Mouse (Mus musculus): Measurements from ENCODE around the gene Gm20219. TPM values are rescaled to one million over a fixed set of nuclear protein-coding genes. Genes with fewer than 3 reads are reported as not detected.

The Gm20219 gene
- total RNA-seq, 1 experiment from 2014 or later, result 1.2 TPM

DNA sequence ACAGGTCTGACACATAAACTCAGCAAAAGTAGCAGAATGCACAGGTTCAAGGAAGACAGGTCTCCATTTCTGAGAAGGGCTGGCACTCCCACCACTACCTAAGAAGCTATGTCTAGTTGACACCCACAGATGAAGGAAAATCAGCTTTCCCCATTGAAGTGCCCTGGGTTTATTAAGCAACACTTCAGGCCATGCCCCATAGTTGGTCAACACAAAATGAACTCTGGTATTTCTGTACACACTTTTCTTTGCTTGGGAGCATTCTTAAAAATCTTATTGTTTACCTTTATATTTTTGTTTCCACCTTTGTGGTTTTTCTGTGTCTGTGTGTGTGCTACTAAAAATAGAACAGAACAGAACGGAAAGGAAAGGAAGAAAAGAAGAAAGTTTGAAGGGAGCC is 5.9 kb upstream of the Gm20219 start:
- no peak for ATAC-seq (replicated peaks; ENCODE audit: insufficient number of reproducible peaks, low FRiP score, low TSS enrichment, poor library complexity, severe bottlenecking)

DNA sequence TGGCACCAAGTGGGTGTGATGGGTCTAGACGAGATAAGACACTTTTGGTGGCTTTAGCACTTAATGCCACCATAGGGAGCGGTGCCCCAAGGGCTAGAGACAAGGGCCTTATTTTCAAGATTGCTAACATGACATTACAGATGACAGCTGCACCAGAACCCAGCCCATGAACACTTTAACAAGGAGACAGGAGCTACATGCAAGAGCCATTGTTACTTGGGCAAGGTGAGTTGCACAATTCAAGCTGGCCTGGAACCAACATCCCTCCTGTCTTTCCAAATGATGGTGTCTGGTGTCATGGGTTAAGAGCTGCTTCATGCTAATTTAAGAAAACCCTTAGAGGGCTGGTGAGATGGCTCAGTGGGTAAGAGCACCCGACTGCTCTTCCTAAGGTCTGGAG is 5.2 kb upstream of the Gm20219 start:
- no peak for ATAC-seq (replicated peaks; ENCODE audit: insufficient number of reproducible peaks, low FRiP score, low TSS enrichment, poor library complexity, severe bottlenecking)

DNA sequence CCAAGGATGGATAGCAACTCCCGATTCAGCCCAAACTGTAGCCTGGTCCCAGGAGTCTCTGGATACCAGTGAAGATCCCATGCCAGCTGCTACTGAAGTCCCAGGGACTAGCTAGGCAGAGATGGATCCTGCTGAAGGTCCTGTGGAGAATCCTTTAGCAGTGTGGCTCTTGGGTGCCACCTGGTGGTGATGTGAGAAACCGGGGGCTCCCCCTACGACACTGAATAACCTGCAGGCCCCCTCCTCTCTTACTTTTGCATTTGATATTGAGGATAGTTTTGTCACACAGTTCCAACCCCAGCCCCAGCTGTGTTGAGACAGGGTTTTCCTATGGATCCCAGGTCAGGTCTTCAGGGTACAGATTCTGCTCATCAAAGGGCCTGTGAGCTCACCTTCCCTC is 4.3 kb upstream of the Gm20219 start:
- ATAC-seq (replicated peaks; ENCODE audit: insufficient number of reproducible peaks, low FRiP score, low TSS enrichment, poor library complexity, severe bottlenecking), result no peak; the same call in 1 of the 2 replicates

DNA sequence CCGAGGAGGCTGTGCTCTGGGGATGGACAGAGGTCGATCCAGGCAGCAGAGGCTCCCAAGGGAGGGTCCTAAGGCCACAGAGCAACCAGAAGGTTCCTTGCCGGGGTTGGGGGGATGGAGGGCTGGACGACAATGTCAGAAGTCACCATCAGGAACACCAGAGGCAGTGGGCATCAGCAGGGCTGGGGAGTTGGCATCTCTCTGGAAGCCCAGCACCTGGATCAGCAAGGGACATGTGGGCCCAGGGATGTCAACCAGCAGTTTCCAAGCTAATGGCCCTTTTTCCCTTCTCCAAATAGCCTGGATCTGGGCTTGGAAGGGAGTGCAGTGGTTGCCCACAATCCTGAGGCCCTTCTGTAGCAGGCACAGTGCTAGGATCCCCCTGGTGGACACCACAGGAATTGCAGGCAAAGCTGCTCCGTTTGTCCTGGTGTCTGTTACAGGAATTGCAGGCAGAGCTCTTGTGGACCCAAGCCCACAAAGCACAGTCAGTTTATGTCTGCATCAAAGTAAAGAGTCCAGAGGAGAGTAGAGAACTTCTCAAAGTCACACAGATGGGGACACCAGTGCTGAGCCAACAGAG is 1.3 kb downstream of the Gm20219 start:
- peak; percentile 78 for ATAC-seq (replicated peaks; ENCODE audit: insufficient number of reproducible peaks, low FRiP score, low TSS enrichment, poor library complexity, severe bottlenecking)

DNA sequence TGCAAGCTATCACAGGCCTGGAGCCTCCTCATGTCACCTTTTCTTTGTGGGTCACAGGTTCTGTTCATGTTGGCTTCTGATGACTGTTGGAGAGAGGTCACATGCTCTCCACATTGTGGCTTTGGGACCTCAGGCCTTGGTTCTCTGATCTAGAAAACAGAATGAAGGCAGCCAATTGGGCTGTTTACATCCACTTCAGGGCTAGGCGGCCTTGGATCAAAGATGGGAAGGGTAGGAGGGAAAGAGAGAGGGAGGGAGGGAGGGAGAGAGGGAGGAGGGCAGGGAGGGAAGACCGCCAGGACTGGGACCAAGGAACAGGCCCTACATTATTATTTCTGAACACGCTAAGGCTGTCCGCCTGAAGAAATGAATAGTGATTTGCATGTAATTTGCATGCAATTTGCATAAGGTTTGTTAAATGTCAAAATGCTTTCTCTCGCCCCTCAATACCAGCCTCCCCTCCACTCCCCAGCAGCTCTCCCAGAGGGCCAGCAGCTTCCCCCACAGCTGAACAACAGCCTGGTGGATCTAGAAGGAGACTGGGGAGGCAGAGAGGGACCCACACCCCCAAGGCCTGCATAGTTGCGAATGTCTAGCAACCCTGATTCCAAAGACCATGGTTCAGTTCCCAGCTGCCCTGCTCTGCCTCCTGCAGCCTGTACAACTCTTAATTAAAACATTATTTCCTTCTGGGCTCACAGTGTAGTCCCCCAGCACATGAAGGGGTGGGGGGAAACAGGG is 2.2 kb downstream of the Gm20219 start:
- no peak for ATAC-seq (replicated peaks; ENCODE audit: insufficient number of reproducible peaks, low FRiP score, low TSS enrichment, poor library complexity, severe bottlenecking)

DNA sequence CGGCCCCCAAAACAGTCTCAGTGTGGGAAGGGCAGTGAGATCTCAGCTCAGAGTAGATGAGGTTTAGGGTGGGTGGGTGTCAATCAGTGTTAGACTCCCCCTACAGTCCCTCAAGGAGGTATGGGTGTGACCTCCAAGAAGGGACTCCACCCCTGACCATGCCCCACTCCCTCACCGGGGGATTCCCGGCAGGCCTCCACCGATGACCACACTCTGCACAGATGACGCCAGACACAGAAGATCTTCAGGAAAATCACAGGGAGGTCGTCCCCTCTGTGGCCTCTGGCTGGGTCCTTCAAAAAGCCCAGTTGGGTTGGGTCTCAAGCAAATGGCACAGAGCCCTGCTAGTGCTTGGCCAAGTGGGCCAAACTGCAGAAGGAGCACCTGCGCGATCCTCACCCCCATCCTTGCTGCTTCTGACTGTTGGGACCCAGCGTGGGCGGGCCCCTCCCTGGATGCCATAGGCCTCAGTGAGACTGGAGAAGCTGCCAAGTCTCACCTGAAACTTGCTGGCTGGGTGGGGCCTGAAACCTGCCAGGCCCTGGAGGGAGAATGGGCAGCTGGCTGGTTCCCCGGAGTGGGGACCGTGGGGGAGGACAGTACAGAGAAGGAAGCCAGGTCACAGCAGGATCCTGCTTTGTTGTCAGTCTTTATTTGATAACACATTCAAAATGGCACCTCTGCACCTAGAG is 3.3 kb downstream of the Gm20219 start:
- no peak for ATAC-seq (replicated peaks; ENCODE audit: insufficient number of reproducible peaks, low FRiP score, low TSS enrichment, poor library complexity, severe bottlenecking)

DNA sequence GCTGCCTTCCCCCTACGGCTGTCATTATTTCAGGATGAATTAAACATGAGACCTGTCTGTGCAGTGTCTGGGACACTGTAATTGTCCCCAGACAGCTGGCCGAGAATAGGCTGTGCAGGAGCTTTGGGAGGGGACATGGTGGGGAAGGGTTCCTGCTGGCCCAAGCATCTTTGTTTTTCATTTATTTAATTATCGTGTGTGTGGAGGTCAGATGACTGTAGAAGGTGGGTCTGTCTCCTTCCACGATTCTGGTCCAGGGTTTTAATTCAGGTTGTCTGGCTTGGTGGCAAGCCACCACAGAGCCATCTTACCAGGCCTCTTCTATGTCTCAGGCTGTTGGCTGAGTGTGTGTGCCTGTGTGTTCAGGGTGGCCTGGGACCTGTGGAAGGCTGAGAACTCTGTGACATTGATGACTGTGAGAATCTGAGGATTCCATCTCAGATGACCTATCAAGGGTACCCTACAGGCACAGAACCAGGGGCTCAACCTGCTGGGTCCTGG is 5.5 kb downstream of the Gm20219 start:
- ATAC-seq (replicated peaks; ENCODE audit: insufficient number of reproducible peaks, low FRiP score, low TSS enrichment, poor library complexity, severe bottlenecking), result no peak

DNA sequence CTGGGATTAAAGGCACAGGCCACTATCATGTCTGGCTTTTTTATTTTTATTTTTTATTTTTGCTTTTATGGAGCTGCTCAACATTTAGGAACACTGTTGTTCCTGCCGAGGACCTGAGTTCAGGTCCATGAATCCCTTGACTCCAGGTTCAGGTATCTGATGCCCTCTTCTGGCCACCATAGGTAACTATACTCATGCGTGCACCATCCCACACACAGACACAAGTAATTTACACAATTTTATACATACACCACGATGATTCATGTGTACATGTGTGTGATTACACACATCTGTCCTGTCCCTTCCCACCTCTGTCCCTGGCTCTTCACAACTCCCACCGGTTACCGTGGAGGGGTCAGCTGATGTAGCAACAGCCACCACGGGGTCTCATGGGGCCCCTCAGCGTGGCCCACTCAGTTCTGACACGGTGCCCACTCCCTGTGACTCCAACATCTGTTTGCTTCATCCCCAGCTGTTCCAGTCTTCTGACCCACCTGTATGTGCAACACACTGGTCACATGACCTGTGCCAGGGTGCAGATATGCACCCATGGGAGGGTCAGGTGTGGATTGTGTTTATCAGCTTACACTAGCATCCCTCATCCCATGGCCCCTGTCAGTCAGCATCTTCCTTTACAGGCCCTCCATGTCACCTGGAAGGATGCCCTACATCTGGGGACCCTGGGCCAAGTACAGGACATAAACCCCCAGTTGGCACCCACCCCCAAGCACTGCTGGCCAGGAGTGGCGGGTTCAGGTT is 6.2 kb downstream of the Gm20219 start:
- ATAC-seq (replicated peaks; ENCODE audit: insufficient number of reproducible peaks, low FRiP score, low TSS enrichment, poor library complexity, severe bottlenecking), result no peak

DNA sequence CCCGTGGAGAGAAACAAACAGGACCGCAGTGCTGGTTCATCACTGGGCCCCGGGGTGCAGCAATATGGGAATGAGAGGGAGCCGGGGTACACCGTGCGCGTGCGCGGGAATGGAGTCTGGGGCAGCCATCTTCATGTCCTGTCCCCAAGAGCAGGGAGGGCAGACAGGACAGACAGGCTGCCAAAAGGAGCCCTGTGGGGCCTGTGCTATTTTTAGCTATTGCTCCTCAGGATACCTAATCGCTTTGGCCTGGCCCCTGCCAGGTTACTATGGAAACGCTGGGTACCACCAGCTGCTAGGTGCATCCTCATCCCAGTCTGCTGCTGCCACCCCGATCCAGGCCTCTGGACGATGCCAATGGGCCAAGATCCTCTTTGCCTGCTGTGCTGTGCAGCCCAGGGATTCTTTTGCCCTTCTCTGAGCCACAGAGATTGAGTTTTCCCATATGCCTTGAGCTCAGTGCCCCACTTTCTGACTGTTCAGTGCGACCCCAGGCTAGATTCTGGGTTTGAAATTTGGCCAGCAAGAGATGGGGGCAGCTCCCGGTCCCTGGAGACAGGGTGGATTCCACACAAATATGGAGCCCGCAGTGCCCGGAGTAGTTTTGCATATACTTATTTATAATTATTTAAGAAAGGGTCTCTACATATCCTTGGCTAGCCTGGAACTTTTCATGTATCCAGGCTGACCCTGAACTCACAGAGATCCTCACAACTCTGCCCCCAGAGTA is 6.9 kb downstream of the Gm20219 start:
- ATAC-seq (replicated peaks; ENCODE audit: insufficient number of reproducible peaks, low FRiP score, low TSS enrichment, poor library complexity, severe bottlenecking), result no peak

DNA sequence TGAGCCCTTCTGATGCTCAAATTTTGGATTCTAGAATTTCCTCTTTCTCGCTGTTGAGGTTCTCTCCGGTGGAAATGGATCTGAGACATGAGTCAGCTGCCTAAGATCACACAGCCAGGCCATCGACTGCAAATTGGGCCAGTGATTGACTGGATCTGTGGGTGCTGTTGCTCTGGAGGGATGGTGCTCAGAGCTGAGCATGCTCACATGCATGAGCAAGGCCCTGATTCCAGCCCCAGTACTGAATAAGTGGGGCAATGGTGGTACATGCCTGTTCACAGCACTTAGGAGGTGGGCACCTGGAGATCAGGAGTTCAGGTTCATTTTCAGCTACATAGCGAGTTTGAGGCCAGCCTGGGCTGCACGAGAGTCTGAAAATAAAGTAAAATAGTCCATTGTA is 7.6 kb downstream of the Gm20219 start:
- no peak for ATAC-seq (replicated peaks; ENCODE audit: insufficient number of reproducible peaks, low FRiP score, low TSS enrichment, poor library complexity, severe bottlenecking)

DNA sequence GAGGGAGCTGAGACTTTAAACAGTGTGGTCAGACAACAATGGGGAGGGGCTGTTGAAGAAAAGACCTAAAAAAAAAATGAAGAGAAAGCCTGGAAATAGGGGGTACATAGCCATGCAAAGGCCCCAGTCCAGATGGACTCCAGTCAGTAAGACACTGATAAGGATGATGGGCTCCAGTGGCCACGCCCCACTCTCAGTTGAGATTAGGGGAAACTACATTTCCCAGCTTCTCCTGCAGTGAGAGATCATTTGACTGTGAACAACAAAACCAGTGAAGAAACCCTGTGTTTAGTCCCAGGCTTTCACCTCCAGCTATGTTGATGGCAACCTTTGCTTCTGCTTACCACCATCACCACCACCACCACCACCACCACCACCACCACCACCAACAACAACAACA is 8.2 kb downstream of the Gm20219 start:
- no peak for ATAC-seq (replicated peaks; ENCODE audit: insufficient number of reproducible peaks, low FRiP score, low TSS enrichment, poor library complexity, severe bottlenecking)

DNA sequence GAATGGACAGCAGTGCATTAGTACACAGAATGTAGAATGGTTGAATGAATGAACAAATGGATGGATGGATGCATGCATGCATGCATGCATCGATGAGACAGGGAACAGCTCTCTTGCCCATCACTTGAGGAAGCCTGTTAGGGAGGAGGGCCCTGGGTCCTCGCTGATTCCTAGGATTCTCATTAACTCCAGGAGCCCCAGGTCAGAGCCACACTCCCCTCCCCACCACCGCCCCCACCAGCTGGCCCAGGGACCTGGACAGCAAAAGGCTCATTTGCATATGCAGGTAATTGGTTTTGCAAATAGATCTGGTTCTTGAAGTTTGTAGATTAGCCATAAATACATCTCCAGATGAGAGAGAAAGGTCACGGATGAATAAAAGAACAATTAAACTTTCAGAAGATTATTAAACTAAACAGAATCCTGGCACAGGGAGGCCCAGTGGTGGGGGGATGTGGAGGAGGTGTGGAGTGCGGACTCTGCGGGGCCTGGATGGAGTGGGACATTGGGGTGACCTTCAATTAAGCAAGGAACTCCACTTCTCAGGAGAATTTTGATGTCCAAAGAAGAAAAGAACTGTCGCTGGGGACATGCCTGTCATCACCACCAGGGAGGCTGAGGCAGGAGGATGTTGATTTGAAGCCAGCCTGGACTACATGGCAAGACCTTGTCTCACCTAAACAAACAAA is 9.3 kb downstream of the Gm20219 start:
- no peak for ATAC-seq (replicated peaks; ENCODE audit: insufficient number of reproducible peaks, low FRiP score, low TSS enrichment, poor library complexity, severe bottlenecking)

DNA sequence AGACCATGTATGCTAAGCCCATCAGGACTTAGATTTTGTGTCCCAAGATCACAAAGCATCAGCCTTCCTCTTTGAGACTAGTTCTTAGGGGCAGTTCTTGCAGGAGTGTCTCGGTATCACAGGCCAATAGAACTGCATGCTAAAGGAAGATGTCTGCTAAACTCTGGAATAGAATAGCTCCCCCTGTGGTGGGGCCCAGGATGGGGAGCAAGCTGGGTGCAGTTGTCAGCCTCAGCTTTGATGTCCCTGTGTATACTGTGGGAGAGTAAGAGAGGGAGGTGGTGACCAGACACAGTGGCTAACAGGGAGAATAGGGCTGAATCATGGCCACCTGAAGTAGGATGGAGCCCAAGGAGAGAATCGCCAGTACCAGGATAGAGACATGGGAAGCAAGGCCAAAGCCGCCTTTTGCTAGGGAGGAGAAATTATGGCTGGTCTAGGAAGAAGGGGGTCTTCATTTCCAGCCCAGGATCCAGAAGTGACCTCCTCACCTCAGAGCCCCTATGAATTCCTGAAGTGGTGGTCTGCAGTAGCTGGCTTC is 10.4 kb downstream of the Gm20219 start:
- no peak for ATAC-seq (replicated peaks; ENCODE audit: insufficient number of reproducible peaks, low FRiP score, low TSS enrichment, poor library complexity, severe bottlenecking)

DNA sequence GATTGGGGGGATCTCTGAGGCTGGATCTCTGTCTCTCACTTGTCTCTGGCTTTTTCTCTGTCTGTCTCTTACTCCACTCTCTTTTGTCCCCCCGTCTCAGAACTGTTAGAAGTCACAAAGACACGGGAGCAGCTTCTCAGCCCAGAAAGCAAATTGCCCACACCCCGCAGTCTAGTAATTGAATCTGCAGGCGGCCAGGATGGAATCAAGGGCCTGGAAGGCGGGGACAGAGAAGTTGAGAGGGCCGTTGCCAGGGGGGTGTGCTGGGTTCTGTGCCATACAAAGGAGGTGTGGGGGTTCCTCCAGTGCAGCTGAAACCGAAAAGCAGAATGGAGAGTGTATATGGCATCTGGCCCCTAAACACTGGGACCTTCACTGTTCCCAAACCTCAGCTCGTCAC is 11.5 kb downstream of the Gm20219 start:
- no peak for ATAC-seq (replicated peaks; ENCODE audit: insufficient number of reproducible peaks, low FRiP score, low TSS enrichment, poor library complexity, severe bottlenecking)

DNA sequence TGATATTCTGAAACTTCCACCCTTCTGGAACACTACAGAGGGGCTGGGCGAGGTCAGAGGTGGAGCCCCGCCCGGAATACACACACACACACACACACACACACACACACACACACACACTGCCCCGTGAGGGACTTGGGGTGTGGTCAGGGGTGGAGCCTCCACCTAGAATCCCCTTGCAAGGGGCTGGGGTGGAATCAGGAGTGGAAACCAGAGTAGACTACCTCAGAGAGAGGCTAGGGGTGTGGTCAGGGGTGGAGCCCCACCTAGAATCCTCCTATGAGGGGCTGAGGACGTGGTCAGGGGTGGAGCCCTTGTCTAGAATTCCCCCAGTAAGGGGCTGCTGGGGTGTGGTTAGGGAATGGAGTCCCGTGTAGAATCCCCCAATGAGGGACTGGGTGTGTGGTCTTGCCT is 13.6 kb downstream of the Gm20219 start:
- ATAC-seq (replicated peaks; ENCODE audit: insufficient number of reproducible peaks, low FRiP score, low TSS enrichment, poor library complexity, severe bottlenecking), result no peak

DNA sequence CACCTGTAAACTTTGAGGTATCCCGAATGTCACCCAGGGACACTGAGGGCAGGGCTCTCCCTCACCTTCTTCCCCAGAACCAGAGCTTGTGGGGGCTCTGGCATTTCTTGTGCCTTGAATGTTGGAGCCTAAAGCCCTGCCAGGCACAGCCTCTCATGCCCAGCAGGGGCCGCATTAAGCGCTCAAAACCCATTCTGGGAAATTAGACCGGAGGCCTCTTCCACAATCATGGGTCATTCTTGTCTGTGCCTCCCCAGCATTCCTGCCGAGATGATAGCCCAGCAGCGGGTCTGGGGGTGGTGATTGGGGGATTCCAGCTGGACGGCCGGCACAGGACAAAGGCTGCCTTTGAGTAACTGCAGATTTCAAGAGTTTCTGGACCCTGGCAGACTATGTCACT is 16.3 kb downstream of the Gm20219 start:
- no peak for ATAC-seq (replicated peaks; ENCODE audit: insufficient number of reproducible peaks, low FRiP score, low TSS enrichment, poor library complexity, severe bottlenecking)

DNA sequence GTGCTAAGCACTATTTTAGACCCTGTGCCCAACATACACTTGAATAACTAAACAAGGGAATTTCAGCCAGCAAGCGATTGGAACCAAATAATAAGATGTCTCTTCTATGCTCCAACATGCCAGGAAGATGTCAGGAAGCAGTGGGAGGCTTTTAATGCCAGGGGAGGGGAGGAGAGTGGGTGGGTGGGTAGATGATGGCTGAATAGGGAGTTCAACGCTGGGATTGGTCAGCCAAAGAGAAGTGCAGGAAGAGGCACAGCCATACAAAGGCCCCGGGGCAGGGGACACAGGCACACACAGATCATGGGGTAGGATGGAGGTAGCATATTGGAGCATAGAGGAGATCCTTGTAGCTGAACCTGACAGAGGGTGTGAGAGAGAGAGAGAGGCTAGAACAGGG is 17.3 kb downstream of the Gm20219 start:
- no peak for ATAC-seq (replicated peaks; ENCODE audit: insufficient number of reproducible peaks, low FRiP score, low TSS enrichment, poor library complexity, severe bottlenecking)

DNA sequence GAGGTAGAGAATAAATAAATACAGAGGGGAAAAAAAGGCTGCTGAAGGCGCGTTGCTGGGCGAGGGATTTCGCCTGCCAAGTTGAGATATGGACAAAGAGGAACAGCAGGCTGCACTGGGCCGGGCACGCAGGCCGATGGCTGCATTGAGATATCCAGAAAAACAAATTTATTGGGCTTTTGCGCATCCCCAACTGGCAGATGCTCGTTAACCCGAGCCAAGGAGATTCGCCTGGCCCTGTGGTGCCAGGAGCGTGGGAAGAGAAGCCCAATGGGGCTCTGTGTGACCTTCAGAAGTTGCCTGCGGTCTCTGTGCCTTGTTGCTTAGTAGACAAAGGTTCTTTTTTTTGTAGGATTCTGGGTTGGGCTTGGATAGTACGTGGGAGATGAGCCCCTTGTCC is 18.0 kb downstream of the Gm20219 start:
- ATAC-seq (replicated peaks; ENCODE audit: insufficient number of reproducible peaks, low FRiP score, low TSS enrichment, poor library complexity, severe bottlenecking), result no peak

Data from monocyte, adult 5-6 weeks (primary cell).